Mouse (Mus musculus) frontal cortex, adult 2 months (tissue): ENCODE results near the gene Ccng1. TPM values are rescaled to one million over a fixed set of nuclear protein-coding genes. Genes with fewer than 3 reads are reported as not detected.

Experiments used
- DNase-seq, 2 experiments: peaks; one replicate each; pipeline ENCODE4 v3.0.0; 2022; ENCODE audit warnings: low spot score in 1 of 2; ENCODE audit errors: extremely low spot score in 1 of 2
- polyA plus RNA-seq: library from polyadenylated mRNA; depleted of rRNA; stranded (reverse); fragments of >200 nt; gene quantifications from 2 replicates; pipeline ENCODE4 v1.2.3, GENCODE M21; 2012; rRNA removed

Gene Ccng1
- polyA plus RNA-seq = 31.0 and 31.2 TPM in 2 replicates

DNA sequence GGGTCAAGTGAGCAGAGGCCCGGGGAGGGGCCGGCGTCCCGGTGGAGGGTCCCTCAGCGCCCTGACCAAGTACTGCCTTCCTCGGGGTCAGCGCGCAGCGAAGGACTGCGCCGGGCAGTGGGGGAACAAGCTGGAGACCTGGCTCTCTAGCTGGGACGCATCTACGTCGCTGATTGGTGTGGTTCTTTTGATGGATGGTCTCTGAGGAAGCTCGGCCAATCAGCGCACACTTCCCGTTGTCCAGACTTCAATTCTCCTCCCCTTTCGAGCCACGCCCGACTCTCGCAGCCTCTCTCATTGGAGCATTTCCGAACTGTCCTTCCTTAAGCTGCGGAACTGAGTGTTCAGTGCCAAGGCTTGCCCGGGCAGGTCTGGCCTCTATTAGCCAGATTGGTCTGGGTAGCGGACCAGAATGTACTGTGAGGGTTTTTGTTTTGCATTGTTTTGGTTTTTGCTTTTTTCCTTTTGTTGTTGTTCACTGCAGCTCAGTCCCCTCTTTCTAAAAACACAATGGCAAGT lies at the start of gene Ccng1:
Gene Ccng1, minus strand, starts transcription at position 203 of the 519 bp plus-strand sequence.
- peak; percentile 94 for DNase-seq

DNA sequence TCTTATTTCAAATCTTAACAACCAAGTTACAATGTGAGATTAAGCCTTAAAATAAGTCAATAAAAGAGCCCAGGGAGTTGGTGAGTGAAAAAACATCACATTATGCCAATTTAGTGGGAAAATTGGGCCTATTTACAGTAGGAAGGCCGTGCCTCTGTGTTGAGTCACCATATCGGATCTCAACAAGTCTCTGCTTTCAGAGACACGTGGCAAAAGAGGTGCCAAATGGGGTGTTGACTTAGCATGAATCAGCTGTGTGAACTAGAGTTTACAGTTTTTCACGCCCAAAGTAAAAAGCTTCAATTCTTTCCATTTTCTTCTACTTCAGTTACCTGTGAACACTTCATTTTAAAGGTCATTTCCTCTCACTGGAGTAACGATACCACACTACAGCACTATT lies 35.2 kb upstream of the Ccng1 start:
- peak in 1 of 2 experiments; percentile 60 for DNase-seq

DNA sequence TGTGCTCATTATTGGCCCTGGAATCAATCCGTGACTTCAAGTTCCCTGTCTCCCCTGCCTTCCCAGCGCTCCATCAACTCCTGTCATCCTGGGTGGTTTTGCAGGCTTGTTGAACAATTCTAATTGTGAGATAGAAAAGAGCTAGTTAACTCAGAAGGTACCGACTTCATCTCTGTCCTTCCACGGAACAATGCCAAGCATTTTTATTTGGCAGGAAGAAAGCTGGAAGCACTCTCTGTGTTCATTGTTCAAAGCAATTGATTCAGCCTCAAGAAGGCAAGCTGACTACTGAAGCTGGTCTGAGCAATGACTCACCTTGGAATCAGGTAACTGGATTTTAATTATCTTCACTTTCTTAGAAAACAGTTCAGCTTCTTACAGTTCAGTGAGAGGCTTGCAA lies 34.6 kb upstream of the Ccng1 start:
- DNase-seq = no peak

DNA sequence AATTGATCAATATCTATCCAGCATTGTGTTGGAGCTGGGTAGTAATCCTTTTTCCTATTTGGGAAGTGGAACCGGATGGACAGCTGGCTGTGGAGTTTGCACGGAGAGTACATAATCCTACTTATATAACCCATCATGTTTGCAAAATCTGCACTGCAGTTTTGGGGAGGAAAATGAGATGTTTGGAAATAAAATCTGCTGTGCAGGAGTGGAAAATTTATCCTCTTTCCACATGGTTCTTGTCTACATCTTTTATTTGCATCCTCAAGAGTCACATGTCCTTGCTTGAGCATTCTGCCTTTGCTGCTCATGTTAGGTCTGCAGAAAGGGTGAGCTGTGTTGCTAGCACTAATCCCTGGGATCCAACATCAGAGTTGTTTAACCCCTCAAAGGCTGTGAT lies 31.8 kb upstream of the Ccng1 start:
- DNase-seq = peak; percentile 53 to 74

DNA sequence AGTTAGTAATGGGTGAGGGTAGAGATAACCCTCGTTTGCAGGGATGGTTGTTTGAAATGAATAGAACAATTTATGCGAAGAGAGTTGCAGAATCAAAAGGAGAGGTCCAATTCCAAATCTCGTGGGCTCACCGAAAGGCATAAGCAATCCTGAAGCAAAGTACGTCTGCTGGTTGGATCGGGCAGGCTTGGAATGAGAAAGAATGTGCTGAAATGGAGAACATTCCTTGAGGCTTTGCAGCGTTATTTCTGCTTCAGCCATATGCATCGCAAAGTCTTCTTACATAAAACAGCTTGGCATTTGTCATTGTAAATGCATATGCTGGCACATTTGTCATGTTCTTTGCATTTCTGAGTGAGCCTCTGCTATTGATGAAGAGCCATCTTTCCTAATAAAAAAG lies 29.2 kb upstream of the Ccng1 start:
- peak; percentile 62 to 63 for DNase-seq

DNA sequence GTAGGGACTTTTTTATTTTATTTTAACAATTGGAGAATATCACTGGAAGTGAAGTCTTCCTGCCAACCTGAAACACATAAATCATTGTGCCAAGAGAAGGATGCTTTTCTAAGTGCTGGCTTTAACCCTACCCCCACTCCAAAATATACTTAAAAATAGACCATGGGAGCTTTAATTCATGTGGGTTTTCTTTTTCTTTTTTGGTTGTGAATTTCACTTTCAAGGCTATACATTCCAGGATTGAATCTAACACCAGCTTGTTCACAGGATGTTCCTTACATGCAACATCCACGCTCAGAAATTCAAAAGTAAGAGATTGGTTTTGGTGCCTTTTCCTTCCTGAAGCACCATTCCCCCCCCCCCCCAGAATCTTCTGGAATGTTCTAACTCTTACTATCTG lies 28.2 kb upstream of the Ccng1 start:
- peak in 1 of 2 experiments; percentile 33 for DNase-seq

DNA sequence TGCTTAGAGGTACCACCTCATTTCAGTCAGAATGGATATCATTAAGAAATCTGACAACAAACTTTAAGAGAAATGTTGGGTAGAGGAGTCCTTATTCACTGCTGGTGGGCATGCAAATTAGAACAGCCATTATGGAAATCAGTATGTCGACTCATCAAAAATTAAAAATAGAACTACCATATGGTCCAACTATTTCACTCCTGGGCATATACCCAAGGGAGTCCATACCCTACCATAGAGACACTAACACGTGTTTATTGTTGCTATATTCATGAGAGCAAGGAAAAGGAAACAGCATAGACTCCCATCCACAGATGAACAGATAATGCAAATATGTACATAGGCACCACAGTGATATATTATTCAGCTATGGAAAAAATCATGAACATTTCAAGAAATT lies 26.7 kb upstream of the Ccng1 start:
- DNase-seq = no peak

DNA sequence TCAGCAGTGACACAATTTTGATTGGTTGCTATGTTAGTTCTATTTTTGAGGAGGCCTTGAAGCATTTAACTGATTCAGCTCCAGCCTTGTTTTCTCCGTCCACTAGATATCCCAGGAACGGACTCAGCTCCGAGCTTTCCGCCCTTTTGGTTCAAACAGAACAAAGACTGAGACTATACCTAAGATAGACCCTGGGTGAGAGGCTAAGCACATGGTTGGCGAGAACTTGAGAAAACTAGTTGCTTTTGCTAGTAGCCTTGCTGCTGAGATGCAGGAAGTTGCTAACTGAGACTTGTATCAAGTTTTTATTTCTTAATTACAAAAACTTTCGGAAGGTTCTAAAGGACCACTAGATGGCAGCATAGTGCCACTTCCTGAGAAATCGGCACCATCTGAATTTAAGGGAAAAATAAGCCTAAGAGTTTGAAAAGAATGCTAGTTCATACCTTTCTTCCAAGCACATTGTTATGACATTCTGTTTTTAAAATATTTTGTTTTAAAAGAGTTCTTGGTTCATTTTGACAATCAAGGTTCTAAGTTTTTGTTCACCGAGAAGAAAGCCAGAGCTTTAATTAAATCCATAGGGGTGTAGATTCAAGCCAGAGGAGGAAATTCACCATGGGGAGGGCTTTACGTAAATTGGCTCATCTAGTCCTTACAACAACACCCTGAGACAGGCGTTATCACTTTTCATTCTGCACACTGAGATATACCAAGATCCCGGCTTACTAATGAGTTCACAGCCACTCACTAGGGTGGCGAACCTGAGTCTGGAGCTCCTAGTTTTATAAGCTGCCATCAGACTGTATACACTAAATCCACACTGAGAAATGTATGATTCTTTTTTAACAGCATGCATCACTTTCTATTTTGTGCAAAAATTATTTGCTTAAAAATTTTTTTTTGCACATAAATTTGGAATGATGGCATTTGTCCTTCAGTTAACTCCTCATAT lies 20.5 kb upstream of the Ccng1 start:
- DNase-seq = peak in 1 of 2 experiments; percentile 79

DNA sequence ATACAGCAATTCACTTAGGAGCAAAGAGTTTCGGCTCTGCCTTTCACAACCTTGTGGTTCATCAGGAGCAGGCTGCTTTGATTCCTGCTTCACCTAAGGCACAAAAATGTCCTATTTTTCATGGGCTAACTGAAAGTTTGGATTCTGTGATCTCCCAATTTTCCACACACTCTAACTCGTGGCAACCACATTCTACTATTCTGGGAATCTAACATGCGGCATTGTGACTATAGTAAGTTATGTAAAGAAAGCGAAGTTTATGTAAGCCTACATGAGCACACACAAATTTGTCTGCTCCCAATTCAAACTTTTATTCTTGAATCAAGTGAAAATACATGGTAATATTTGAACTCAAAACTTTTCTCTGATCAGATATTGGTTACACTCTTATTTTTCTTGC lies 9.6 kb upstream of the Ccng1 start:
- DNase-seq = peak in 1 of 2 experiments; percentile 48

DNA sequence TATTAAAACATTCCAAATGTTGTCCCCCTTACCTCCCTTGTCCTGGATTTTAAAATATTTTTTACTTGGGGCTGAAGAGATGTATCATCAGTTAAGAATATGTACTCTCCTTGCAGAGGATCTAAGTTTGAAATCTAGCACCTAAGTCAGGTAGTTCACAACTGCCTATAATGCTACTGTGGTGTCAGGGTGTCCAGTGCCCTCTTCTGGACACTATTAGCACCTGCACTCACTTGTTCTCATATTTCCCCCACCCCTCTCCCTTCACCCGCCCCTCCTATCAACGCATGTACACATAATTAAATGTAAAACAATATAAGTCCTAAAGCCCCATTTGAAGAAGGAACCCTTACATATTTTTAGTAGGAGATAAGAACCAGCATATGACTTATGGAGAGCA lies 8.3 kb upstream of the Ccng1 start:
- no peak for DNase-seq

DNA sequence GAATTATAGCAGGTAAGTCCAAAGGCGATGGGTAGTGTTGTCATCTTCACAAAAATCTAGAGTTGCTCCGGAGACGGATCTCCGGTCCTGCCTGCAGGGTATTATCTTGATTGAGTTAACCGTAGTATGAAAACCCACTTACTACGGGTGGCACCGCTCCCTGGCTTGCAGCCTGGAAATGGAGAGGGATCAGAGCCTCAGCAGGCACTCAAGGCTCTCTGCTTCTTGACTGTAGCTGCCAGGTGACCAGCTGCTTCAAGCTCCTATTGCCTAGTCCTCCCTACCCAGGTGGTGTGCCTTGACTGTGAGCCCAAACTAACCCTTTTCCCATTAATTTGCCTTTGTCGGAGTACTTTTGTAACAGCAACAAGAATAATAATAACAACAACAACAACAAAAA lies 4.8 kb upstream of the Ccng1 start:
- no peak for DNase-seq

DNA sequence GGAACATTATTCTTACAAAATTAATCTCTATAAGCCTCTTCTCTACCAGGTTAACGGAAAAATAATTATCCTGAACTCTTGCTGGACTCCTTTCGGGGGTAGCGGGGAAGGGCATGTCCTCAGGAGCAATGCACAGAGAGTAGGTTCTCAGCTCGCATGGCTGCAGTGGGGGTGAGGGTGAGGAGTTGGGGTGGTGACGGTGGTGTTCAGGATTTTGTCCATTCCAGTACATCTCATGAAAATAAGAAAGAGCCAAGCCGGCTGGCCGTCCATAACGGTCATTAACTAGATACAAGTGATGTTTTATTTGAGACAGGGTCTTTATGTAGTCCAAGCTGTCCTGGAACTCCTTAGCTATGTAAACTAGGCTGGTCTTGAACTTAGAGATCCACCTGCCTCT lies 857 bp upstream of the Ccng1 start:
- no peak for DNase-seq

DNA sequence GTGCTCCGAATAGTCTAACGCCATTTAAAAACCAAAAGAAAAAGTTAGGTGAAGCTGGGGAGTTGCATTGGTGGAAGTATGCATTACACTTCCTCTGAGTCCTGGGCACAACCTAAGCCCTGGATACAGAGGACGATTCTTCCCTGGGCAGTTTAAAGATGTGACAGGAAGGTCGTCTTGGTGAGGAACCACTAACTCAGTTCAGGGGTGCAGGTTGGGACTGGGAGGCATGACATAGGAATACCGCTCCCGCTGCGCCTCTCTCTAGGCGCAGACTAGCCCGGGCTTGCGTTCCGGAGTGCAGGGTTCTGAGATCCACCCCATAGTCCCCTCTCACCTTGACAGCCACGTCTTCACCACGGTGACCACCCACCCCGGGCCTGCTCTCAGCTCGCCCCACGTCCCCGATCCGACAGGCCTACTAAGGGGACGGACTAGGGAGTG lies 425 bp downstream of the Ccng1 start:
- DNase-seq = no peak

DNA sequence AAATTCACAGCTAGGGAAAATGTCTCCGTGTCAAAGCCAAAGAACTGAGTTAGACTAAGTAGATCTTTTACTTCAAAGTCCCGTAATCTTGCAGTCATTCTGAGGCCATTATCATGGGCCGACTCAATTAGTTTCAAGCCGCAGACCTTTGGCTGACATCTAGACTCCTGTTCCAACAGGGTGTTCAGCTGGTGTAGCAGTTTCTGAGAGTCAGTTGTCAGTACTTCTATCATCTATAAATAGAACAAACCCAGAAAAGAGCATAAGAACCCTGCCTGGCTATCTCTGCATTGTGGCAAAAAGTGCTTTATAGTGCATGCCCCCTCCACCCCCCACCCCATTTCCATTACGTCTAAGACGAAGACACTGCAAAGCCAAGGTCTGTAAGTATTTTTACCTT lies 1.3 kb downstream of the Ccng1 start:
- DNase-seq = no peak

DNA sequence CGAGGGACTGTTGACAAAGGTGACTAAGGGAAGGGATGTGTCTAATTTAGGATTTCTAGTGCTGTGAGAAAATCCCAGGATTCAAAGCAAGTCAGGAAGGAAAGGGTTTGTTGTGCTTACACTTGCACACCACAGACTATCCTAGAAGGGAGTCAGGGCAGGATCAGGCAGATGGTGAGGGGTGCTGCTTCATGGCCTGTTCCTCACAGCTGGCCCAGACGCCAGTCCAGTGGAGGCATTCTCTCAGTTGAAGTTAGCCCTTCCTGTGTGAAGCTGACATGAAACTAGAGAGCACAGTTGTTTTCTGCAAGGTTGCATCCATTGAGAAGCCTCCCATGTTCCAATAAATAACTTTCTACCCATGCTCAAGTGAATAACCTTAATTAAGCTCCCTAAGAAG lies 7.4 kb downstream of the Ccng1 start:
- no peak for DNase-seq

DNA sequence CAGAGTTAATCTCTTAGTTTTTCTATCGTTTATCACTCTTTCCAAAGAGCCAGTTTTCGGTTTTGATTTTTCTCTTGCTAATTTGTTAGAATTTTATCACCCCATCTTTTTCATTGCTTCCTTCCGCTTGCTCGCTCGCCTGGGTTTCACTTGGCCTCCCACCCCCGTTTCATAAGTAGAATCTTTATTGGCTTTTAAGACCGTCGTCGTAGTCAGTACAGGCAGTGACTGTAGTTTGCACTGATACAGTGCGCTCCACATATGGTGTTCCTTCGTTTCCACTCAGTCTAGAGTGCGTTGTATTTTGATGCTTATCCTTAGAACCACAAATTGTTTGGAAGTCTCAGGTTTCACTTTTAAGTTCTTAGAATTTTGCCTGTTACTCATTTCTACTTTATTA lies 8.8 kb downstream of the Ccng1 start:
- DNase-seq = no peak

DNA sequence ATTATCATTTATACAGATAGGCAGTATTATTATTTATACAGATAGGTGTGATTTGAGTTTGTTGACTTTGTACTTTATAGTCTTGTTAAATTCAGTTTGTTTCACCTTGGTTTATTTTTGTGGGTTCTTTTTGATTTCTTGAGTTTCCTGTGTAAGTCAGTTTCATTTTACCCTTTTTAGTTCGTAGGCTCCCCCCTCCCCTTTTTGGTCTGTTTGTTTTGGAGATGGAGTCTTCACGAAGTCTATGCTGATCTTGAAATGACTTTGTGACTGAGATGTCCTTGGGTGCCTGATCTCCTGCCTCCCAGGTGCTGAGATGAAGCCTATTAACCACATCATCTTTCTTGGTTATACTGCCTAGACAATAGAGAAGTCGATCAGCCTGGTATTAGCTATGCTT lies 10.8 kb downstream of the Ccng1 start:
- DNase-seq = no peak

DNA sequence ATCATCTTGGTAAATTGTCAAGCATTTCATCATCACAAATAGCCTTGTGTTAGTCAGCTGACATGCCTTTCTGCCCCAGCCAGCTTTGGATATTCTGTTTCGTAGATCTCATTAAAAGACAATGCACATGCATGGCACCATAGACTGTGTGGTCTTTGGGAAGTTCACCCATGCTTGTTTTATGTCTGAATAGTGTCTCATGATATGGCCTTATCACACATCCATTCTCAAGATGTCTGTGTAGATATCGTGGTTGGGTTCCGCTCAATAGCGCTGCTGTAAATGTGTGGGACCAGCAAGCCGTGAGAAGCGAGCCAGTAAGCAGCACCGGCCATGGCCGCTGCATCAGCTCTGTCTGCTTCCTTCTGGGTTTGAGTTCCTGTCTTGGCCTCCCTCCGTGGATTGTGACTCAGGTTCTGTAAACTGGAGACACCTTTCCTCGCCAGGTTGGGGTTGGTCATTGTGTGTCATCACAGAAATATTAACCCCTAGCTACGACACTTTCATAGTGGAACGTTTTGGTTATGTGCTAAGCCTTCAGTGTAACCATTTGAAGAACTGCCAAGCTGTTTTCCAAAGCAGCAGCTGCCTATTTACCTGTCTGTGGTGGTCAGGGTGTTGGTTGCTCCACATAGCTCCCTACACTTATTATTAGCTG lies 13.4 kb downstream of the Ccng1 start:
- DNase-seq = no peak

DNA sequence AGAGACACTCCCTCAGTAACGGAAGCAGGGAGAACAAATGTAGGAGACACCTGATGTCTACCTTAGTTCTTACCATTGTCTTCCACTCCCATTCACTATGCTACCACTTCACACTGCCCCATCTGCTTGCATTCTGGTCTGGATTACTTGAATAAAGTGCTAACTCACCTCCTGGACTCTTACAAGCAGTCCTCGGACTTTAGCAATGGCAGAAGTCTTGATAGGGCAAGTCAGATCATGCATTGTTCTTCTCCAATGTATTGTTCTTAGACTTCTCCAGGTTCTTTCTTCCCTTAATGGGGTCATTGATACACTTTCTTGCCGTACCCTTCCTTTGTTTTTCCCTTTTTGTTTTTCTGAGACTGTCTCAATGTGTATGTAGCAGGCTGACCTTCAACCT lies 17.7 kb downstream of the Ccng1 start:
- no peak for DNase-seq

DNA sequence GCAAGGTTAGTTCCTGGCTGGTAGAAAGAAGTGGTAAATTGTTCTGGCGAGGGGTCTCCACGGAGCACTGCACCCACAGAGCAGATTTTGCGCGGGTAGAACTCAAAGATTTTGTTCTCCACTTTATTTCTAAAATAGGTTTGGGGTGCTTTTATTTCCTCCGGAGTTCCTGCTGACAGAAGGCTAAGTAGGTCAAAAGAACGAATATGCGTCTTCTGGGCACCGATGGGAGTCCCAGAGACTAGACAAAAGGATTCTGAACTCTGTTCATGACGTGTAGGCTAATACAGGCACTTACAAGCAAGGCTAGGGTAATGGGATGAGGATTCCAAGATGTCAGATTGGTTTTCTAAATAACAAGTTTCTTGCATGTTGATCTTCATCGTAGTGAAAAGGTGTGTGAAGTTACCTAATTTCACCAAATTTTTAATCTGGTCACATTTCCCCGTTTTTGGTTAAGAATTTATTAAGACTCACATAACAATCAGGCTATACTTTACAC lies 20.8 kb downstream of the Ccng1 start:
- no peak for DNase-seq
